Mouse (Mus musculus): ENCODE data around the gene Usp47.
"Not testable (repeated sequence)": the region's sequence is repeated elsewhere in the genome, so short reads cannot be mapped to it uniquely, and the experiment has no call there.

Usp47 gene

DNA sequence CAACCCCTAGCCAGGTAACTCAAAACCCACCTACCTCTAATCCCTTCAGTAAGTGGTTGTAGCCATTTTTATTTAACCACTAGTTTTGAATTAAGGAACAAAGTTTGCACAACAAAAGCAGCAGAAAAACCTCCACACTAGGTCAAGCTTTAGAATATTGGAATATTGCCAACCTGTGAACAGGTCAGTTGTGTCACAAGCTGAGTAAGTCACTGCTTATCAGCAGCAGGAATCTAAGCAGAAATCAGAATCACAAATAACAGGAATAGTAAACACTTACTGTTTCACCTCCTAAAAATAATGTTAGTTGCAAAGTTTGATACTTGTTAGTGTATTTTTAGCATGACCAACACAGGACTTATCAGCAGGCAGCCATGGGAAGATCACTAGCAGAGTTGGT, 17.0 kb downstream of the Usp47 start:
- DNase-seq (ENCODE audit: low spot score in 2 of 2): no peak

DNA sequence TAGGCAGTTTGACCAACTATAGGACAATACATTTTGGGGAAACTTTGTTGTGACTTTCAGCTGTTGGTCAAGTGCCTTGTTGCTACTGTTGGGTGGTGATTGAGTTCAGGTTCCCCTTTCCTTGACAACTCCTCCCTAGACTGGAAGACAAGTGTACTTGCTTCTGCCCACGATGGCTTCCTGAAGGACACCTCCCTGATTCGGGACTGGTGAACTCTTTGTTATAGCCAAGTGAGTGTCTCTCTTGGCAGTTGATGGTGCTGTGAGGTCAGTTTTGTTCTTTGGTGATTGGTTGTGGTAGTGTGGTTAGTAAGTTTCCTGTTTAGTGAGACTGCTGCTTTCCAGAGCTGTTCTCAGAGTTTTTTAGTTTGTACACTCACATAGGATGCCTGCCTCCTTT, 19.5 kb downstream of the Usp47 start:
- DNase-seq (ENCODE audit: low spot score in 2 of 2): no peak

DNA sequence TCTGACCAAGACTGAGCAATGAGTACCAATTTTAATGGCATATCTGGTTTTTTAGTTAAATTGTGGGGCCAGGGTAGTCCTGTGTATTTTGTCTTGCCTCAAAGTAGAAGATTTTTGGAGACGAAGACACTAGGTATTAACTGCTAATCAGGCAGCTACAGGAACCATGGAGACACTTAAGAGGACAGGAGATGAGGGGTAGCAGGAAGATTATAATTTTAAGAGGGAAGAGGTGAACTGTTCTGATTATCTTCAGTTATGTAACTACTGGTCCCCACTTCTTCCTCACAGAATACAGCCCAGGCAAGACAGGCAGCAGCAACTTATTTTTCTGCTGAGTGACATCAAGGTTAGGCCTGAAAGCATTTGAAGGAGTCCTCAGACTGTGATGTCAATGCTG, 21.9 kb downstream of the Usp47 start:
- no peak for DNase-seq (ENCODE audit: low spot score in 2 of 2)

DNA sequence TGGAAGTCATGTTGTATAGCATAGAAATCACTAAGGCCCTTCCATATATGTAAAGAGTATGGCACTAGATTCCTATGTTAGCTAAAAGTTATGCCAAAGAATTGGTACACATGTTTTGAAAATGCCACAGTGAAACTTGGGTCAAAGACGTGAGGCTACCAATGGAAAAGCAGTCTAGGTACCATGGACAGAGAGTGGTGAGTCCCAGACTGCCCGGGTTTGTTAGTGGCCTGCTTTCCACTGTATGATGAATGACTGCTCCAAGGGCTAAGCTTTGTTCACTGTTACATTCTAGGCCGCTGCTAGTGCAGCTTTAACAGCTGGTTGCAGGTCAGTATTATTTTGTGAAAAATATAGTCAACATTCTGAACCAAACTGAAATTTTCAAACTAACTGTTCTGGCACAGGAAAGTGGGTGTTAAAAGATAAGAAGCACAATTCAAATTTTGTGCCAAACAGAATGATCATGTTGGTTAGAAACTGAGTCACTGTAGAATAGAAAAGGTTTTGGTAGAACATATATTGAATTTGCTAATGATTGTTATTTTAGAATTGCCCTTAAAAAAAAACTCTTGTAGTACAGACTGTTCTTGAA, 22.6 kb downstream of the Usp47 start:
- no peak for DNase-seq (ENCODE audit: low spot score in 2 of 2)

DNA sequence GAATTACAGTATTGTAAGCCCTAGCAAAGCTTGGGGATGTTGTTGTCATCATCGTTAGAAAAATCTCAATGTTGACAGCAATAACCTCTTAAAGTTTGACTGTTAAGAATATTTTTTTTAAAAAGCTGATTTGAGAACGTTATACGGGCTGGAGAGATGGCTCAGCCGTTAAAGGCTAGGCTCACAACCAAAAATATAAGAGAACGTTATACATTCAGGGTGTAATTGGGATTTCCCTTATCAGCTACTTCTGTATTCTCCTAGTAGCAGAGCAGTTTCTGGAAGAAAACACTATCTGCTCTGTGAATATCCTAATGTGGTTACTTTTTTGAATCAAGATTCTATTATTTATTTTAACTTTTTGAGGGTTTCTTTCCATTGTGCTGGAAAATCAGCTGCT, 25.3 kb downstream of the Usp47 start:
- DNase-seq (ENCODE audit: low spot score in 2 of 2): no peak

DNA sequence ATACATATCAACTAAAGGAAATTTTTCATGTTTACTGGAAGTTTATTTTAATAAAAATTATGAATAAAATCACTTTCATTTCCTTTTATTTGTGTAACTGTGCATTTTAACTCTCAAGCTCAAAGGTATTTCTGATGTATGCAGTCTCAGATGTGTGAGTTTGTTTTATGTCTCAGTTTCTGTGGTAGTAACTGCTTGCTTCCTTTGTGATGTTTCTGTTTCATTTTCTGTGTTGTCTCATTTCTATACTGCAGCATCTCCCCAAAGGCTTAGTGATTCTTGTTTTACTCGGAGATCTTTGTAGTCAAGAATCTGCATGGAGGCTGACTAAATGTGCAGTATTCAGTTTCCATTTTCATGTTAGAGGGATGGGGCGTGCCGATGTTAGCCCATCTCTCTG, 30.4 kb downstream of the Usp47 start:
- DNase-seq (ENCODE audit: low spot score in 2 of 2): no peak

DNA sequence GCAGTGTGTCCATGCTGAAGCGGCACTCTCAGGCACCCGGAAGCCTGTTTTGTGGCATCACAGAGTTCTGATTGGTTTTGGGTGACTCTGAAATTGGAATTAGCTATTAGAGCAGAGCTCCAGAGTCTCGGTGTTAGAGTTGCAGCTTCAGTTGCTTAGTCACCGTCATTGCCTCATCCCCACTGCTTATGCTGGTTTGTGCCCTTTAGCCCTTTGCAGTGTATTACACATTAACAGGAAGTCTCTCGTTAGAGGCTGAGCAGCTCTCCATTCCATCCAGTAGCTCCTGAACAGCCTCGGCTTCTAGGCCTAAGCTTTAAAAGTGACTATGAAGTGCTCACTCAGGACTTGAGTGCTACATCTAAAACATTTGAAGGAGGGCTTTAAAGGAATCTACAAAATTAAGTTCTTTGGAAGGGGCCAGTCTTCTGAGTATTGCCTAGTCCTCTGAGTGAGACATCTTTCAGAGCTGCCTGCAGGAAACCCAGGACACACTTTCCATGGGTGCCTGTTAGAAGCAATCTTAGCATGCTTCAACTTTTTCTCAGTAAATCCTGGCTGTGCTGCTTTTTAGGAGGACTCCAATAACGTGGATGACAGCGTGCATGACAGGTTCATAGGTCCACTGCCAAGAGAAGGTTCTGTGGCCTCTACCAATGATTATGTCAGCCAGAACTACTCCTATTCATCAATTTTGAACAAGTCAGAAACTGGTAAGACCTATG, 32.8 kb downstream of the Usp47 start:
- DNase-seq (ENCODE audit: low spot score in 2 of 2): no peak

DNA sequence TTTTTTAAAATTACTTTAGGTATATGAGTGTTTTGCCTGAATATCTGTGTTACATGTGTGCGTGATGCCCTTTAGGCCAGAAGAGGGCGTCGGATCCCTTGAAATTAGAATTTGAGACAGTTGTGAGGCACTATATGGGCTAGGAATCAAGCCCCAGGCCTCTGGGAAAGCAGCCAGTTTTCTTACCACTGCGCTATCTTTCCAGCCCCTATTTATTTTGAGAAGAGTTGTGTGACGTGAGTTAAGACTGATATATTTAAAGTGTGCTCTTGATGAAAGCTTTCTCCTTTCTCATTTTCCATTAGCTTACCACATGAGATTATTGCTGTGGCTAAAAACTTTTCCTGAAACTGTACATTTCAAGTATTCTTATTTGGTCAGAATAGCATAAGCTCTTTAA, 51.6 kb downstream of the Usp47 start:
- DNase-seq (ENCODE audit: low spot score in 2 of 2): no peak

DNA sequence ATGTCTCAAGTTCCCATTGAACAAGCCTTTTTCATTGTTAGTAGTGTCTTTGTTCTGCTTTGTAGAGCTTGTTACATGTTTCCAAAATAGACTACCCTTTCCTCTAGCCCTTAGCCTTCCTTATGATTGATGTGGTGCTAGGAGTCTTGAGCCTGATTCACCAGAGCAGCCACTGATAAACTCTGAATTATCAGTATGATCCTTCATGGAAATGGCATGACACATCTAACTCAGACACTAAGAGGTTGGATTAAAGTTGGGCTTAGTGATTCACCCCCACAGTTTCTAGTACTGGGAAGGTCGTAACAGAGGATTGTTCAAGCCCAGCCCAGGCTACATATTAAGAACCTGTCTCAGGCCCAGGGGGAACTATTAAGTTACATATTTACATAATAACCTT, 59.3 kb downstream of the Usp47 start:
- DNase-seq (ENCODE audit: low spot score in 2 of 2): no peak

DNA sequence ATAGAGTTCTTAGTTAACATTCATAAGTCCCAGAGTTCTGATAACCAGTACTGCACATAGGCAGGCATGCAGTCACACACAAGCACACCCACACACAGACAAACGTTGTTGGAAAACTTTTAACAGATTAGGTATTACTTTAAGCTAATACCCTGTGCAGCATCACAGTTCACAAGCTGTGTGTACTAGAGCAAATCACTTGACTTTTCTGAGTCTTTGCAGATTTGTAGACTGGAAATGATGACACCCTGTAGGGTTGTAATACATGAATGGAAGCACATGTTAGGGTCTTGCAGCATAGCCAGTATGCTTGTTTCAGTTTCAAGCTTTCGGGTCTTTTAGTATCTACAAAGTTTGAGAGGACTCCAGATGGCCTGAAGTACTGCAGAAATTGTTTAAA, 60.9 kb downstream of the Usp47 start:
- no peak for DNase-seq (ENCODE audit: low spot score in 2 of 2)

DNA sequence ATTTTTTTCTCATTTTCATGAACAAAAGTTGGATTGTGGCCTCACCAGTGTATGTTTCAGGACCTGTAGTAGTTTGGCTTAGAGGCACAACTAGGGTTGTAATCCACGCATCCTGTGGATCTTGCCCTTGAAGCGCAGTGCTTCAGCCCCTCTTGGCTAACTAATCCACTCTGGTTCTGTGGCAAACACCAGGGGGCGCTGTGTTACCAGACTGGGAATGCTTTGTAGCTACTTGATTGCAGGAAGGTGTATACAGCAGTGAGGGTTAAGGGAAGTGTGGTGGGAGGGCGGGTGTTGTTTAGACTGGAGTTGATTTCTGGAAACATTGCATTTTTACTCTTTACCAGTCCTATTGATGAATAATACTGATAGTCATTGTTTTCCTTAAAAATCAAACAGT, 61.8 kb downstream of the Usp47 start:
- peak; percentile 72 to 92 for DNase-seq (ENCODE audit: low spot score in 2 of 2)

DNA sequence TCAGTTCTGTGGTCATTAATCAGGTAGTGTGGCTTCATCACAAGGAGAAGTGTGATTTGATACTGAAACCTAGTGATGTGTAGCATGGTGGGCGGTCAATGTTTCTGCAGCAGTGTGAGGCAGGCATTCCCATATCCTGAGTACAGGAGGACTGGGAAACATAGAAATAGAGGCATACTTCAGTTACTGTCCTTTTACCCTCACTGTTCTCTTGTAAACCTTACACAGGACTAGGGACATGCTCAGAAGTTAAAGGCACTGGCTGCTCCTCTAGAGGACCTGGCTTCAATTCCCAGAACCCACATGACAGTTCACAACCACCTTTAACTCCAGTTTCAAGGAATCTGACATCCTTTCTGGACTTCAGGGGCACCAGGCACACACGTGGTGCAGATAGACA, 62.9 kb downstream of the Usp47 start:
- no peak for DNase-seq (ENCODE audit: low spot score in 2 of 2)

DNA sequence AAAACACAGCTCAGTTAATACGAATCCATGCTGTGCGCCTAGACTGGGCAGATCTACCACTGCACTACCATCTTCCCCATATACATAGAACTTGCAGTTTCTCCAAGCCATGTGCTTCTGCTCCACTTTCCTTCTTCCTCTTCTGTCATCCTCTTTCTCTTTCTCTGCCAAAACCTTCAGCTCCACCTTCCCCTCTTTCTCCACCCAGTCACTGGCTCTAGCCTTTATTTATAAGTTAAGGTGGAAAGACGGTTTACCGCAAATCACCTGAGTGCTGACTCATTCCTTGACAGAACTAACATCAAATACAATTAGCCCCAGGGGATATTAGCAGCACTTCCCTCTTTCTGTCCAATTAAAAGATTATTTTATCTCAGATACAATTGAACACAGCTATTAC, 71.6 kb downstream of the Usp47 start:
- not testable (repeated sequence) for DNase-seq (ENCODE audit: low spot score in 2 of 2)

DNA sequence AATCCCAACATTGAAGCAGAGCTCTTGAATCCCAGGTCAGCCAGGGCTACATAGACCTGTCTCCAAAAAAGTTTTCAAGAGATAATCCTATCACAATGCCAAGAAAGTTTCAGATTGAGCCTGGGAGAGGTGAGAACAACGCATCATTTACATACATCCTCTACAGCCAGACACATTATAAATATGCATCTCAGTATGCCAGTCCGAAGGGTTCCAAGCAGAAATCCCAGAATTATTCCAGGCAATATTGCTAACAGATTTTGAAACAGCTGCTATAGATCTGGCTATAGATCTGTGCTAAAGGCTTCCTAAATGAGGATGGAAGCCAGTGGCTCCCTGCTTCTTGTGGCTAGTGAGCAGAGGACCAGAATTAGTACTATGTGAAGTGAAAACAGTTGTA, 77.6 kb downstream of the Usp47 start:
- no peak for DNase-seq (ENCODE audit: low spot score in 2 of 2)

DNA sequence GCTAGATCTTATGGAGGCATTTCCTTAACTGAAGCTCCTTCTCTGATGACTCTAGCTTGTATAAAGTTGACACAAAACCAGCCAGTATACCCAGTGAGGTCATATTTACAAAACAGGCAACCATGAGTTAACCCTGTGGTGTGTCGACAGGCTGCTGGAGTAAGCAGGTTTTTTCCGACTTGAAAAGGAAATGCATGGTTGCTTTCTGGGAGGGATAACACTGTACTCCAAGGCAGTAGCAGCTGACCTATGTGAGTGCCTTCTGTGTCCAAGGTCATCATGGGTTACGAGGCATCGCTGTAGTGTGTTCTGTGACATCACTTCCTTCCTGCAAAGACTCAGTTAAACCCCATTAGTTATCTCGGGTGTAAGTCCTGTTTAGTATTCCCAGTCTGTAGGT, 79.6 kb downstream of the Usp47 start:
- no peak for DNase-seq (ENCODE audit: low spot score in 2 of 2)

DNA sequence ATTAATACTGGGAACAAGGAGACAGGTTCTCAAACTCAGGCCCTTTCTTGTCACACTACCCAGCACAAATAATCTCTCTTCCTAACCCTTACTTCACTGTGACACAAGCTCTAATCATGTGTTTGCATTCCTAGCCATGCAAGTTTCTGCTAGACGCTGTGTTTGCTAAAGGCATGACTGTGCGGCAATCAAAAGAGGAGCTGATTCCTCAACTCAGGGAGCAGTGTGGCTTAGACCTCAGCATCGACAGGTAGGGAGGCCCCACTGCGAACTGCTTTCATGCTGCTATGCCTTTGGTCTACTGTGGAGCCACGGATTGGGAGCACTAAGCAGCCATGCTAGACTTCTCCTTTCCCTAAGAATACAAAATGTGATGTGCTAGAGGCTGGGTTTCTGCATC, 80.5 kb downstream of the Usp47 start:
- no peak for DNase-seq (ENCODE audit: low spot score in 2 of 2)

DNA sequence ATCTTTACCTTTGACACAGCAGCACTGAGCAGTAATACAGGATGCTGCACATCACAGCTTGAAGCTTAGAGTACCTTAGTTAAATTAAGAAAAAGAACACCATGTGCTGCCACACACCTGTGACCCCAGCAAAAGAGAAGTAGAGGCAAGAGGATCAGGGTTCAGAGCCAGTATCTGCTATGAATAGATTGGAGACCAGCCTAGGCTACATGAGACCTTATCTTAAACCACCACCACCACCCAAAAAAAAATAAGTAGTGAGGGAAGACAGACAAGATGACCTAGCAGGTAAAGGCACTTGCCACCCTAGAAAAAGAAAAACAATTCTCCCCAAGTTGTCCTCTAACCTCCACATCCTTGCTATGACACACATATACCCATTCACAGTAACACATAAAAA, 85.5 kb downstream of the Usp47 start:
- no peak for DNase-seq (ENCODE audit: low spot score in 2 of 2)

DNA sequence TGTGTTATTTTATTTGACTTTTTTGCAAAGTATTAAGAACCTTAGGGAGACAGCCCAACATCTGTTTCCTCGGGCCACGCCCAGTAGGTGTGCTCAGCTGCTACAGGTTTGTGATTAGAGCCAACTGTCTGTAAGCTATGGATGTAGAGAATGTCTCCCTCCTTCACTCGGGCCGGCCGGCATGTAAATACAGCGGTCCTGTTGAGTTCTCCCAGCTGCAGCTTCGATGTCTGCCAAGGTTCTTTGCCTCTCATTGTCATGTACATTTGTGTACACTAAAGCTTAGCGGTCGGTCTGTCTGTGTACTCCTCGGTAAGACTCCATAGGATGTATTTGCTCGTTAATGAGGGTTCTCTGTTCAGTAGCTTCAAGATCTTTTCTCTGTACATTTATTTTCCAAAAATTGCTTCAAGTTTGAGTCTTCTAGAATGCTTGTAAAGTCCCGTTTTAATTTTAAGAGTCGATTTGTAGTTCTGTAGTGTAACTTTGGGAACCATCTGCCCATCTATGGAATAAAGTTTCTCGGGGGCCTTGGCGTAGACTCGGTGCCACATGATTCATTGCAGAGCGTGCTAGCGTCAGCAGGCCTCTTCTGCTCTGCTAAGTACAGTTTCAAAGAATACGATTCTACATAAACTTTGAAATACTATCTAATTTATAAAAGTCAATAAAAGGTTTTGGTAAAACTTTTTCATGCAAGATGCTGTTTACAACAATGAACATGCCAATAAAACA, 87.5 kb downstream of the Usp47 start:
- no peak for DNase-seq (ENCODE audit: low spot score in 2 of 2)

DNA sequence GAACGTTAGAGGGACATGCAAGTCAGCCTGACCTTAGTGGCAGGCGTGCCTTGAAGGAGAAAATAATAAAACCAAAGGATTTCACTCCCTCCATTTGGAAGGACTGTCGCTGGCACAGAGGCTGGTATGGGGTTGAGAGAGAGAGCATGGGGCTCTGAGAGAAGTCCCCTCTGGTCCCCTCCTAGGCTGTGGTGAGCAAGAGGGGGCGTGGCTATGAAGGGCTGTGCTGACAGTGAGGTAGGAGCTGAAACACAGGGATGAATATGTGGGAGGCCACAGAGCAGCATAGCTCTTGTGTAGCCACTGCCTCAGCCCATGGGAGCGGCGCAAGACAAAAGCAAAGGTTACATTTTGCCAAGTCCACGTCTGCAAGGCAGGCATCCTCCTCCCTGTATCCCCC, 94.2 kb downstream of the Usp47 start:
- no peak for DNase-seq (ENCODE audit: low spot score in 2 of 2)

DNA sequence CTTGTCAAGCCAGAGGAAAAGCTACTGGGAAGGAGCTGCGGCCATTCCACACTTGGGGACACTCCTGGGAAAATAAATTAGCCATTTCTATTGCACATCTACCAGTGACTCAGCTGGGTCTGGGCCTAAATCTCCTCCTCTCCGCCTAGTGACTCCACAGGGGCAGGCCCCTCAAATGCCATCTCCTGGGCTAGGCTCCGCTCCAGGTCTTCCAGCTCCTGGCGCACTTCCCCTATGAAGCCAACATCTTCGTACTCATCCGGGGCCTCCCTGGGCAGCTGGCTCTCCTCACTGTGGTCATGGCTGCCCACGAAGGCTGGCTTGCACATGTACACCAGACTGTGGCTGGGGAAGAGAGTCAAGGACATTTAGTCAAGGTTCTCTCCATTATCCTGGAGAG, 94.8 kb downstream of the Usp47 start:
- DNase-seq (ENCODE audit: low spot score in 2 of 2): no peak

DNA sequence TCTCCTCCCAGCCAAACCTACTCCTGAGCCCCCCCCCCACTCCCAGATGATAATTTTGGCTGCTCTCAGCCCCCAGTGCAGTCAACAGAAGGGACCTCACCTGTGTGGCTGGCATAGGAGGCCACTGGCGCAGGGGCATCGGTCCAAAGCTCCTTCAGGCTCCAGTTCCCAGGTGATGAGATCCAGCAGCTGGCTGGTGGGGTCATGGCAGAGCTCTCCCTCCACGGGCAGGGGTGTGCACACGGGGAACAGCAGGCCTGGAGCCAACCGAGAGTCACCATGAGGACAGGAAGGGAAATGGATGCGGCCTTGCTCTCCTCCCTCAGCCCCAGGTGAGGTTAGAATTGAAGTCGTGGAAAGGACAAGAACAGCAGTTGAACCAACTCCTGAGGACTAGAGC, 95.9 kb downstream of the Usp47 start:
- no peak for DNase-seq (ENCODE audit: low spot score in 2 of 2)

DNA sequence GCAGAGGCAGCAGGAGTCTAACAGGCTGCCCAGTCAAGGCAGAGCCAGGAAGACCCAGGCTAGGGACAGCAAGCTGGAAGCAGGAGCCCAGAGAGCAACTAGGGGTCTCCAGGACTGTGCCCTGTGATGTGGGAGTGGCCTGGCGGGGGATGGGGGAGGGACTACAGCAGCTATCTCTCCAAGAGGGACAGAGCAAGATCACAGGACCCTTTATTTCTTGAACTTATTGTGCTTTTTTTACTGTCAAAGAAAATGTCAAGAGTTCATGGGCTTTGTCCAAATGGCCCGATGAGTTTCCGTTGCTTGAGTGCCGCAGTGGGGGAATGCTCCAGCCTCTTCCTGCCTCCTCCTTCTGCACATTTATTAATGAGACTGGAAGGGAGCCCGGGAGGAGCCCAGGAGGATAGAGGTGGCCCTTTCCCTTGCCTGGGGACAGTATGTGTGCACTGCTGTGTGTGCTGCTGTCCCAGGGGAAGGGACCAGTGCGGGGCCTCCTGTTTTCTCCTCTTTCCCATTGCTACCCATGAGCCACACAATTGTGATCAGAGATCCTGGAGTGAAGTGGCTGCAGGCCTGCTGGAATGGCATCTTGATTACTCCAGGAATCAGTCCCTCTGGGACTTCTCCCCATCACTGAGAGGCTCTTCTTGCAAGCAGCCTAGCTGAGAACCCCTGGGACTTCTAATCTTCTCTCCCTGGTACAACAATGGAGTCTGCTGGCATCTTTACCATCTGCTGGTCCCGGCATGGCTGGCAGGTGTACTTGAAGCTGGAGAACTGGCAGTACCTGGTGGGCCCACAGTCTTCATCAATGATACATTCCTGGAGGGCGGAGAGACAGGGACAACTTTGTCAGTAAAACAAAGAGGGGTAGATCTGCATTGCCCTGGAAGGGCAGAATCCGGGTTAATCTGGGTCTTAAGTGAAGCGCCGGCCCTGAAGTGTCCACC, 97.8 kb downstream of the Usp47 start:
- no peak for DNase-seq (ENCODE audit: low spot score in 2 of 2)

Measured in spleen, postnatal 4 days (tissue).